Mouse (Mus musculus): Measurements from ENCODE around the gene Pcsk1n. TPM values are rescaled to one million over a fixed set of nuclear protein-coding genes. Genes with fewer than 3 reads are reported as not detected.

The Pcsk1n gene
- polyA plus RNA-seq, 1 experiment = not detected

GRCm38 (mm10) chrX:7927116-7927515 is 7.5 kb downstream of the Pcsk1n start:
- Histone ChIP-seq H3K4me3 (replicated peaks; ENCODE audit: control insufficient read depth, low read depth, low read length) (no peak overlapping the region), H3K4me1 (ENCODE audit: control insufficient read depth, insufficient read depth, low read length) (no peaks in the 10 kb centered on the region), H3K27ac (ENCODE audit: control insufficient read depth, insufficient read depth, low read depth, low read length, poor library complexity) (no peak overlapping the region)
- 21% methylated on average over 10 of the region's 10 CpGs for WGBS
- TF ChIP-seq CTCF (IDR thresholded peaks at IDR 0.05; ENCODE audit: control insufficient read depth, insufficient read depth, low read length) (no peak), POLR2A (IDR thresholded peaks at IDR 0.05; ENCODE audit: borderline replicate concordance, control insufficient read depth, low read depth, low read length) (no peak)

GRCm38 (mm10) chrX:7928270-7928790 is 8.7 kb downstream of the Pcsk1n start, which contains the start of gene Eras:
TSS of gene Eras (minus strand) at chrX:7928607.
- Histone ChIP-seq H3K4me3 (replicated peaks; ENCODE audit: control insufficient read depth, low read depth, low read length) (no peak within 1 kb of the TSS), H3K4me1 (ENCODE audit: control insufficient read depth, insufficient read depth, low read length) (no peaks in the 10 kb centered on the region), H3K27ac (ENCODE audit: control insufficient read depth, insufficient read depth, low read depth, low read length, poor library complexity) (no peak within 1 kb of the TSS)
- no peak for TF ChIP-seq POLR2A (IDR thresholded peaks at IDR 0.05; ENCODE audit: borderline replicate concordance, control insufficient read depth, low read depth, low read length)
- 32% methylated on average over 19 of the region's 19 CpGs for WGBS

- Histone ChIP-seq H3K27ac (ENCODE audit: control insufficient read depth, insufficient read depth, low read depth, low read length, poor library complexity) (no peak overlapping the region), H3K4me1 (ENCODE audit: control insufficient read depth, insufficient read depth, low read length) (no peaks in the 10 kb centered on the region), H3K4me3 (replicated peaks; ENCODE audit: control insufficient read depth, low read depth, low read length) (no peak overlapping the region)
- TF ChIP-seq POLR2A (IDR thresholded peaks at IDR 0.05; ENCODE audit: borderline replicate concordance, control insufficient read depth, low read depth, low read length) = no peak
- no peak for TF ChIP-seq CTCF (IDR thresholded peaks at IDR 0.05; ENCODE audit: control insufficient read depth, insufficient read depth, low read length)
- WGBS = 52% methylated on average over 11 of the region's 11 CpGs
Observed at GRCm38 (mm10) chrX:7936874-7937273, 17.3 kb downstream of the Pcsk1n start.

DNA sequence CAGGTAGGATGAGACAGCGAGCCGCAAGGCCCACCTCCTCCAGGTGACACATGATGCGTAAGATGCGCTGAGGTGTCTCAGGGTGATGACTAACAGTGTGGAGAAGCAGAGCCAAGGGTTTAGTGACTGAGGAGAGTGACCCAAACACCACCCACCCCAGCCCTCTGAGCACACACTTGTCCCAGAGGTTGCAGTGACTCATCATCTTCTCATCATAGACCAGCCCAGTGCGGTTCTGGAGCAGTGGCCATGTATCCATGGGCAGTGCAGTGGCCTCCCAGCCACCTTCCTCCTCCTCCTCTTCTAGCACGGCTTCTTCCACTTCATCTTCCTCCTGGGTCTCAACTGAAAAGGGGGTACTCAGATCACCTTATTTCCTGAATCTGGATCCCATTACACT is 18.0 kb downstream of the Pcsk1n start:
- no peaks in the 10 kb centered on the region for H3K4me1 ChIP-seq (ENCODE audit: control insufficient read depth, insufficient read depth, low read length)
- WGBS = 83% methylated on average over 6 of the region's 6 CpGs
- no peak overlapping the region for H3K4me3 ChIP-seq (replicated peaks; ENCODE audit: control insufficient read depth, low read depth, low read length)
- no peak overlapping the region for H3K27ac ChIP-seq (ENCODE audit: control insufficient read depth, insufficient read depth, low read depth, low read length, poor library complexity)
- no peak for TF ChIP-seq POLR2A (IDR thresholded peaks at IDR 0.05; ENCODE audit: borderline replicate concordance, control insufficient read depth, low read depth, low read length)
- TF ChIP-seq CTCF (IDR thresholded peaks at IDR 0.05; ENCODE audit: control insufficient read depth, insufficient read depth, low read length) = no peak

DNA sequence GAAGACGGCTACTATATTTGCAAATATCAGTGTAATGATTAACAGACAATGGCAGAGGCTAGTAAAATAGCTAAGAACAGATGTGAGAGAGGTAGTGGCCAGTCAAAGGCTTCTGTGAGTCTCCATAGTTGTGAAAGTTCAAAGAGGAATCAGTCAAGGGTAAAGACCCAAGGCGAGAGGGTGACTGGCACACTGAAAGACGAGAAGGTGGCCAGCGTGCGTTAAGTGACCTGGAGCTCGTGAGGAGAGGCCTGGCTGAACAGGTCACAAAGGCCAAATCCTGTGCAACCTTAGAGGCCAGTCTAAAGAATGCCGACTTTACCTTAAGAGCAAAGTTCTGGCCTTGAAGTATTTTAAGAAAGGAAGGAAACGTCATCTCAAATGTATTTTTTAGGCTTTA is 26.0 kb downstream of the Pcsk1n start:
- Histone ChIP-seq H3K4me1 (ENCODE audit: control insufficient read depth, insufficient read depth, low read length) (no peaks in the 10 kb centered on the region), H3K27ac (ENCODE audit: control insufficient read depth, insufficient read depth, low read depth, low read length, poor library complexity) (no peak overlapping the region), H3K4me3 (replicated peaks; ENCODE audit: control insufficient read depth, low read depth, low read length) (no peak overlapping the region)
- 87% methylated on average over 8 of the region's 8 CpGs for whole genome bisulfite sequencing
- TF ChIP-seq POLR2A (IDR thresholded peaks at IDR 0.05; ENCODE audit: borderline replicate concordance, control insufficient read depth, low read depth, low read length) = no peak
- TF ChIP-seq CTCF (IDR thresholded peaks at IDR 0.05; ENCODE audit: control insufficient read depth, insufficient read depth, low read length) = no peak

- Histone ChIP-seq H3K27ac (ENCODE audit: control insufficient read depth, insufficient read depth, low read depth, low read length, poor library complexity) (peak within 1 kb of the TSS; percentile 7; the same call in 1 of the 2 replicates), H3K4me1 (ENCODE audit: control insufficient read depth, insufficient read depth, low read length) (no peaks in the 10 kb centered on the region), H3K4me3 (replicated peaks; ENCODE audit: control insufficient read depth, low read depth, low read length) (peak within 1 kb of the TSS; percentile 66)
- TF ChIP-seq CTCF (IDR thresholded peaks at IDR 0.05; ENCODE audit: control insufficient read depth, insufficient read depth, low read length) (no peak), POLR2A (IDR thresholded peaks at IDR 0.05; ENCODE audit: borderline replicate concordance, control insufficient read depth, low read depth, low read length) (no peak)
- WGBS = 14% methylated on average over 36 of the region's 37 CpGs
Observed at GRCm38 (mm10) chrX:7947108-7947899, 27.7 kb downstream of the Pcsk1n start, which contains the start of gene Hdac6. TSS of gene Hdac6 (minus strand) at chrX:7947889.

DNA sequence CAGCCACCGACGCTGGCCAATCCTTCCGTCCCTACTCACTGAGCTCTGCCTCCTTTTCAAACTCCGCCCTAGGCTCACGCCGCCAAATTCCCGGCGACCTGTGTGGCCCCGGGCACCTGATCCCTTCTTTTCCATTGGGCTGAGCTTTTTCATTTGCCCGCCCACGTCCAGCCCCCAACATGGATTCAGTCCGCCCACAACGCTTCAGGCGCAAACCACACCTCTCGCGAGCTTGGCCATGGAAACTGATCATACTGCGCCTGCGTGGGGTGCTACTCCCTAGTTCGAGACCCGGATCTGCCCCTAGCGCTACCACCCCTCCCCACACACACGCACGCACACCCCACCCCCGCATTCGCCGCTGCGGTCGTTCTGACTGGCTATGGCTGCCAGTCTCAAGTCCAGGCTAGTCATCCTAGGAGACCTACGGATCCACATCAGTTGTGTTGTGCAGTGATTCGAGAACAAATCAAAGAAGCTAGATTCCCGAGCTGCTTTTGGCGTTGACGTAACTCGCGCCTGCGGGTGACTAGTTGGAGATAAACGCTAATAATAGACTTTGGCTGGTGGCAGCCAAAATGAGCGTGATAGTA is 28.4 kb downstream of the Pcsk1n start:
- WGBS = 12% methylated on average over 38 of the region's 38 CpGs

GRCm38 (mm10) chrX:7950091-7950490 is 30.5 kb downstream of the Pcsk1n start:
- Histone ChIP-seq H3K4me1 (ENCODE audit: control insufficient read depth, insufficient read depth, low read length) (no peaks in the 10 kb centered on the region), H3K27ac (ENCODE audit: control insufficient read depth, insufficient read depth, low read depth, low read length, poor library complexity) (no peak overlapping the region), H3K4me3 (replicated peaks; ENCODE audit: control insufficient read depth, low read depth, low read length) (no peak overlapping the region)
- TF ChIP-seq POLR2A (IDR thresholded peaks at IDR 0.05; ENCODE audit: borderline replicate concordance, control insufficient read depth, low read depth, low read length) (no peak), CTCF (IDR thresholded peaks at IDR 0.05; ENCODE audit: control insufficient read depth, insufficient read depth, low read length) (no peak)
- WGBS = 90% methylated on average over 7 of the region's 7 CpGs

More for the DNA sequence above, 28.4 kb downstream of the Pcsk1n start:
- peak overlapping the region; percentile 66 for H3K4me3 ChIP-seq (replicated peaks; ENCODE audit: control insufficient read depth, low read depth, low read length)
- TF ChIP-seq CTCF (IDR thresholded peaks at IDR 0.05; ENCODE audit: control insufficient read depth, insufficient read depth, low read length) (no peak), POLR2A (IDR thresholded peaks at IDR 0.05; ENCODE audit: borderline replicate concordance, control insufficient read depth, low read depth, low read length) (peak; percentile 12; the same call in 1 of the 2 replicates)
- no peaks in the 10 kb centered on the region for H3K4me1 ChIP-seq (ENCODE audit: control insufficient read depth, insufficient read depth, low read length)
- H3K27ac ChIP-seq (ENCODE audit: control insufficient read depth, insufficient read depth, low read depth, low read length, poor library complexity) = no peak overlapping the region; the same call in 1 of the 2 replicates
